Mouse (Mus musculus) layer of hippocampus, postnatal 25 days (tissue): ENCODE data around the gene Dstn. TPM values are rescaled to one million over a fixed set of nuclear protein-coding genes. Genes with fewer than 3 reads are reported as not detected.

ENCODE experiments used
- DNase-seq, 2 experiments: peaks; one replicate each; pipeline ENCODE4 v3.0.0; 2022; ENCODE audit warnings: mixed read lengths in 2 of 2, low spot score in 1 of 2; ENCODE audit errors: extremely low spot score in 1 of 2
- total RNA-seq, 2 experiments: library from RNA; stranded (reverse); gene quantifications; 2 replicates each; pipeline ENCODE4 v1.2.3; 2021

The Dstn gene
- total RNA-seq, 2 experiments from 2014 or later, result 207 to 232 TPM

GRCm38 (mm10) chr2:143914221-143914620 lies 899 bp upstream of the Dstn start:
- no peak for DNase-seq

- peak in 1 of 2 experiments; percentile 34 for DNase-seq
Measured at GRCm38 (mm10) chr2:143915600-143916135, 548 bp downstream of the Dstn start.

GRCm38 (mm10) chr2:143916229-143916628 lies 1.1 kb downstream of the Dstn start:
- peak in 1 of 2 experiments; percentile 16 for DNase-seq

- DNase-seq, result no peak
Measured at GRCm38 (mm10) chr2:143917622-143918021, 2.5 kb downstream of the Dstn start.

GRCm38 (mm10) chr2:143918831-143919502 lies 3.8 kb downstream of the Dstn start:
- DNase-seq, result no peak

GRCm38 (mm10) chr2:143924085-143924484 lies 9.0 kb downstream of the Dstn start:
- no peak for DNase-seq

- no peak for DNase-seq
Measured at GRCm38 (mm10) chr2:143925826-143926225, 10.7 kb downstream of the Dstn start.

GRCm38 (mm10) chr2:143929607-143930311 lies 14.6 kb downstream of the Dstn start:
- no peak for DNase-seq

GRCm38 (mm10) chr2:143932340-143932873 lies 17.3 kb downstream of the Dstn start:
- no peak for DNase-seq

GRCm38 (mm10) chr2:143933516-143933915 lies 18.4 kb downstream of the Dstn start:
- DNase-seq, result no peak

- no peak for DNase-seq
Measured at GRCm38 (mm10) chr2:143934439-143934838, 19.3 kb downstream of the Dstn start.

GRCm38 (mm10) chr2:143937861-143938260 lies 22.7 kb downstream of the Dstn start:
- no peak for DNase-seq

- DNase-seq, result no peak
Measured at GRCm38 (mm10) chr2:143940406-143940805, 25.3 kb downstream of the Dstn start.

- no peak for DNase-seq
Measured at GRCm38 (mm10) chr2:143944796-143945195, 29.7 kb downstream of the Dstn start.

GRCm38 (mm10) chr2:143945466-143946075 lies 30.5 kb downstream of the Dstn start:
- DNase-seq, result no peak

GRCm38 (mm10) chr2:143946399-143946798 lies 31.3 kb downstream of the Dstn start:
- DNase-seq, result no peak

GRCm38 (mm10) chr2:143947981-143948380 lies 32.9 kb downstream of the Dstn start:
- no peak for DNase-seq

GRCm38 (mm10) chr2:143948416-143948815 lies 33.3 kb downstream of the Dstn start:
- no peak for DNase-seq

GRCm38 (mm10) chr2:143949217-143949616 lies 34.1 kb downstream of the Dstn start:
- no peak for DNase-seq

GRCm38 (mm10) chr2:143950290-143951027 lies 35.3 kb downstream of the Dstn start:
- no peak for DNase-seq
